23 mouse cellular contexts compared by ENCODE assay signal in genomic region chr9:110001946-110002345, GRCm38 (mm10).
DNase-seq lines count a peak whose midpoint lies in the region; ATAC-seq lines count a peak whose summit lies in the region.
"Had no signal": no experiment of that assay in that cellular context is flagged by ENCODE, and none has a peak within 500 bp of the region (broad histone marks: within the 10 kb centered on the region; RNA-seq: fewer than 3 reads in every experiment).

No protein-coding gene starts in this region.

- peak; percentile 38 to 61 for DNase-seq in cerebellum, postnatal 25 days
- peak; percentile 34 for DNase-seq in heart, adult 11 months
- DNase-seq in heart, adult 9 months (ENCODE audit: low spot score in 2 of 2) = no peak
- DNase-seq in retina, postnatal 1 day = peak; percentile 18
- DNase-seq in retina, embryonic 14.5 days (ENCODE audit: low spot score) = no peak
- DNase-seq in neural tube, embryonic 10.5 days (ENCODE audit: extremely low spot score, low spot score) = no peak
- DNase-seq: adrenal gland, adult 2 months; adrenal gland, postnatal 36 days; cerebellum, adult 11 months; gastrocnemius, postnatal 14 days; heart, postnatal 36 days; kidney, adult 2 months; kidney, postnatal 36 days; layer of hippocampus, postnatal 36 days; liver; lung, adult 2 months; lung, postnatal 14 days; right cerebral cortex, postnatal 14 days; thymus, postnatal 4 days had no signal

- ATAC-seq in cerebellum, adult (ENCODE audit: insufficient number of reproducible peaks, low FRiP score, low TSS enrichment) = no peak
- ATAC-seq: CD4-positive, CD25-positive, alpha-beta regulatory T cell, adult 4 months; hindbrain, postnatal 0 days; intestine, embryonic 15.5 days had no signal

Comparison
In these comparisons a context has a peak if more than half of its experiments do, and no peak if none do; other contexts are left out.
1. DNase-seq: peak in cerebellum, postnatal 25 days (2 of 2), heart, adult 11 months (single experiment) and retina, postnatal 1 day (single experiment); none in heart, adult 9 months (0 of 2), retina, embryonic 14.5 days (single experiment) and neural tube, embryonic 10.5 days (single experiment).